Mouse (Mus musculus) neutrophil, adult 5-6 weeks (primary cell): Measurements from ENCODE around the gene Tab1. TPM values are rescaled to one million over a fixed set of nuclear protein-coding genes. Genes with fewer than 3 reads are reported as not detected.

Experiments
- ATAC-seq: fragments of 151-379, 151-347 bp; 2 replicates; pipeline ENCODE4 v1.8.0; 2017; ENCODE audit warnings: mild to moderate bottlenecking, moderate TSS enrichment; ENCODE audit not compliant: insufficient number of reproducible peaks, poor library complexity, low FRiP score, severe bottlenecking; ENCODE audit errors: extremely low read depth
- total RNA-seq: library from RNA; stranded (forward); fragments of 200-1000 nt; gene quantifications from 2 replicates; pipeline ENCODE4 v1.2.3, GENCODE M21; 2017

Gene Tab1
- total RNA-seq, 1 experiment from 2014 or later, result 19.8 TPM

GRCm38 (mm10) chr15:80158001-80158706, 25.2 kb downstream of the Tab1 start:
- ATAC-seq, result no peak

DNA sequence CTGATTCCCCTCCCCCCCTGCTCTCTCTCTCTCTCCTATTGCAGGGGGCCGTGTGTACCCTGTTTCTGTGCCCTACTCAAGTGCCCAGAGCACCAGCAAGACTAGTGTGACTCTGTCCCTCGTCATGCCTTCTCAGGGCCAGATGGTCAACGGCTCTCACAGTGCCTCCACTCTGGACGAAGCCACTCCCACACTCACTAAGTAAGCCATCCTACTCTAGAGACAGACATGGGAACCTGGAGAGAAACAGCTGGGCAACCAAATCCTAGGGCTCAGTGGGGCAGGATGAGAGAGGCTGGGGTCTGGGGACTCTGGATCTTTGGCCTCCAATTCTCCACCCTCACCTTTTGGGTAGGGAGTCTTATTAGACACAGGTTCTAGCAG, 25.8 kb downstream of the Tab1 start:
- ATAC-seq, result no peak

DNA sequence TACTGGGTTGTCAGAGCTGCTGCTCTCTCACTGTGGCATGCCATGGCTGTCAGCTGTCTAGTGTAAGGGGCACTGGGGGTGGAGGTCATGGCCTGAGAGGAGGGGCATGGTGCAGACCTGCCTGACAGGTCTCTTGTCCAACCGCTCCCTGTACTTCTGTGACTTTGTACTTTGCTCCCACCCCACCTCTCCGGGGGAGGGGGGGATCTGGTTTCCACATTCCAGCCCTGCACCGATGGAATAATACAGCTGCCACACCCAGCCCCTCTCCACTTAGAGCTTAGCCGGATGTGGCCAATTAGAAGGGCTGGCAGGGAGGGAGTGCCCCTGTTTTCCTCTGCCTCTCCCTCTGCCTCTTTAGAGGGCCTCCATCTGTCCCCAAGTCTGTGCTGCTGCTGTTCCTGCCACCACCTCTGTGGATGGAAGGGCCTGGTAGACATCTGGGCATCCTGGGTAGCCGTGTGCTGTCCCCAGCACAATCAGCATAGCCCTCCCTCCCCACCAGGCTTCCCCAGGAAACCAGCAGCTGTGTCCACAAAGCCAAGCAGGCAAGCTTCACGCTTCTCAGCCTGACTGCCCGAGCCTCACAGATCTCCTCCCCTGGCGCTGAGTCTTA, 26.5 kb downstream of the Tab1 start:
- no peak for ATAC-seq

- no peak for ATAC-seq
Observed at GRCm38 (mm10) chr15:80160223-80160622, 27.3 kb downstream of the Tab1 start.

GRCm38 (mm10) chr15:80160726-80161125, 27.8 kb downstream of the Tab1 start:
- no peak for ATAC-seq

DNA sequence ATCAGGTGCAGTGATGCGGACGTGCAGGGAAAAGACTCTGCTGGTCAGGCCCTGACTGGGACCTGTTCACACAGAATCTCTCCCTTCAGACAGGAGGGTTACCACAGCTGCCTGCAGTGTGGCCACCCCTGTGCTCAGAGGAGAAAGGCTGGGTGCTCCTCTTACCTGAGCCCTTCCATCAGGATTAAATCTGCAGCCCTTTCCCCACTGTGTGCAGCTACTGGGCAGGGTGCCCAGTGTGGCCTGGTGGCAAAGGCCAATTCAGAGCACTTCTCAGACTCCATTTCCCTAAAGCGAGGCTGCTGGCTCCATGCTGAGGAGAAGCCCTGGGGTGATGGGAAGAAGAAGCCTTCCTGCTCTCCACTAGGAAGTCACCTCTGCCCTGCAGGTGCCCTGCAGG, 28.3 kb downstream of the Tab1 start:
- ATAC-seq, result no peak

DNA sequence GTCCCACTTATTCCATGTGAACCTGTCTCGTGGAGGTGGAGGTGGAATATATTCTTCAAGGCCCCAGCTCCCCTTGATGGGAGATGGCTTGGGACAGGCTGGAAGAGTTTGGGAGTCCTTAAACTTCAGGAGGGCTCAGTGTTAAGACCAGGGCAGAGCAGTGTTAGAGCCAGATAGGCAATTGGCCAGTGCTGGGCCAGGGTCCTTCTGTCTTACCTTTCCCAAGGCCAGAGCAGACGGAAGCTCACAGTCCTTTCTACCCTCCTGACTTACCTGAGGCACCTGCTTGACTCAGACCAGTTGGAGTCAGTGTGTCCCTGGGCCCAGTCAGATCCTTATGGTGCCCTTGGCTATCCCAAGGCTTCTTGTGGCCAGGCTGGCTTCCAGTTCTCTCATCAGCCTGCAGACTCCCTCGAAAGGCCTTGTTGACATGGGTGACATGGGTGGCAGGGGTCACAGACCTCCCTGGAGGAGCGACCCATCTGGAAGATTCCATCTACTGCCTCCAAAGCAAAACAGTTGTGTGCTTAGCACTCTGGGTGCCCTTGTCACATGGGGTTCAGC, 29.6 kb downstream of the Tab1 start:
- ATAC-seq, result no peak

DNA sequence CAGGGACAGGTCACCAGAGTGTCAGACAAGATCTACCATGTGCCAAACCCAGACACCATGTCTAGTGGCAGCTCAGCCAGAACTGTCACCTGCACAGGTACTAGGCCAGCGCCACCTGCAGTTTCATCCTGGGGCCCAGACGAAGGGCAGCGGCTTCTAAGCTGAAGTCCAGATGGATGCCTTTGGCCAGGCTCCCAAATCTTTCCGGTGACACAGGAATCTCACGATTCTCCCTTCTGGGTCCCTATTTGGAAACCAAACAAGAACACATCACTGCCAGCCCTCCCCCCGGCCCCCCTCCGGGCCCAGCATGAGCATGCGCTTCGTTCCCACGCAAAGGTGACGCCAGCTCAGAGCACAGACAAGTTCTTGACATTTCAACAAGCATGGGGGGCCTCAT, 30.3 kb downstream of the Tab1 start:
- ATAC-seq, result no peak

DNA sequence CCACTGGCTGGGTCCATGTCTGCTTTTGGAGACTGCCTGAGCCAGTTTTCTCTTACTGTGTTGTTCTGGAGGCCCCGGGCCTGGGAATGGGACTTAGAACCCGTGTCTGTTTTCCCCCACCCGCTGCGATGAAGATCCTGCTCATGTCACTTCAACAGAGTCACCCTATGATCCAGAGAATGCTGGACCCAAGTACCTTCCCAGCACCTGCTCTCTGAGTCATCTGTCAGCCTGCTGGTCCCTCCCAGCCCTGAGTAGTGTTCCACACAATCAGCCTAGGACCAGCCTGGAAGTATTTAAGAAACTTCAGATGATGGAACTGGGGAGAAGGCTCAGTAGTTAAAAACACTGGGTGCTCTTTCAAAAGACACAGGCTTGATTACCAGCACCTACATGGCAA, 30.8 kb downstream of the Tab1 start:
- no peak for ATAC-seq

DNA sequence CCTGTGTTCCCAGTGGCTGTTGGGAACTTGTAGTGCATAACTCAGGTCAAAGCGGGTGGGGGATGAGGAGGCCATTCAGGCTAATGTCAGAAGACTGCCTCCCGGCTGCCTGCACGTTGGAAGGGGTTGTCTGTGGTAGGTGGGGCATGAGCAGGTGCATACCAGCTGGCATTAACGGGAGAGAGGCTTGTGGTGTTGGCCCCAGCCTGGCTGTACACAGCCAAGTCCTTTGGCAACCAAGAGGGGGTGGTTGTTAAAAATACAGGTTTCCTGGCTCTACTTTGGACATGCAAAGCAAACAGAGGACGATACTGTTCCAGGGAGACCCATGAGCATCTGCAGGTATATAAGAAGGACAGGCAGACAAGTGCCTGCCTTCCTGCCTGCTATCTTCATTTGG, 32.5 kb downstream of the Tab1 start:
- no peak for ATAC-seq

DNA sequence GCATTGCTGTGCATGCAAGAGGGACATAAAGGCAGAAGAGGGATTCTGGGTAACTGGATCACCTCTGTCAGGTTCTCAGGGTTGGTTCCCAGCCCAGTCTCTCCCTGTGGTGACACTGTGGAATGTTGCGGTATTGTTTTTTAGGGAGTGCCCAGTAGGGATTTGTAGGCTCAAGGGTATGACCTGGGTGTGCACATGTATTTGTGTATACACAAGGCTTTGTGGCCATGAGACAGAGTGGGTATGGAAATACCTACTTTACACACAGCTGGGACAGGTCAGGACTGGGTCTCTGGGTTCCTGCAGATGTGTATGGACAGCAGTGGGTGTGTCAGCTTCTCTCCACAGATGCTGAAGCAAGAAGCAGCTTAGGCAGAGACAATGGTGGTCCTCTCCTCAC, 36.6 kb downstream of the Tab1 start:
- no peak for ATAC-seq

DNA sequence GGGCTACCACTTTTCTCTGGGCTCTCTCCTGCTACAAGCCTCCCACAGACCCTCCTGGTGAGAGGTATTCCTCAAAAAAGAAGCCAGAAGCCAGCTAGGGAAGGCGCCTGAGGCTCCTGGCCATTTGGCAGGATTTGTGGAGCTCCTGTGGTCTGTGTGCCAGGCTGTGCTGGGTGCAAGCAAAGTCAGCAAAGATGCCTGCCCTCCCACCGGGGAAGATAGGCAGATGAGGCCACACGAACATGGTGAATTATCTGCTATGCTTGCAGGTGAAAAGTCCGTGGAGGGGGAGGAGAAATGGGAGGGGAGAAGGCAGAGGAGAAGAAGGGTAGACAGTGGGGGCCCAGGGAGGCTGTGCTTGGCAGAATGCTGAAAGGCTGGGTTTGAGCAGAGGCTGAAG, 37.4 kb downstream of the Tab1 start:
- no peak for ATAC-seq

GRCm38 (mm10) chr15:80171286-80171685, 38.4 kb downstream of the Tab1 start:
- ATAC-seq, result no peak

DNA sequence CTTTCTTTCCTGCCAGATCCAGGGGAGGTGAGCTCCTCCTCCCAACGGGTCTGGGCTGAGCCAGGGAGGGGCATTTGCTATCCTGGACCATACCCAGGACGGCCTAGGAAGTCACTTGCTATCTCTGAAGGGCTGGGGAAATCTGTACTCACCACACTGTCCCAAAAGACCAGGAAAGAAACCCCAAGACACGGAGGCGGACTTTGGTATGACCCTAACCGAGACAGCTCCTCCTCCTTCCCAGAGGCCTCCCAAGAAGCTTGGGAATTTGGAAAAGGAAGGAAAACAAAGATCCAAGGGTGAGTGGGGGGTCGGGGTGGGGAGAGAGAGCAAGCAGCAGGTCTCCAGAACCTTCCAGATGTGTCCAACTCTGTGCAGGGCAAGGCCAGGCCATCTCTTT, 38.9 kb downstream of the Tab1 start:
- ATAC-seq, result no peak

DNA sequence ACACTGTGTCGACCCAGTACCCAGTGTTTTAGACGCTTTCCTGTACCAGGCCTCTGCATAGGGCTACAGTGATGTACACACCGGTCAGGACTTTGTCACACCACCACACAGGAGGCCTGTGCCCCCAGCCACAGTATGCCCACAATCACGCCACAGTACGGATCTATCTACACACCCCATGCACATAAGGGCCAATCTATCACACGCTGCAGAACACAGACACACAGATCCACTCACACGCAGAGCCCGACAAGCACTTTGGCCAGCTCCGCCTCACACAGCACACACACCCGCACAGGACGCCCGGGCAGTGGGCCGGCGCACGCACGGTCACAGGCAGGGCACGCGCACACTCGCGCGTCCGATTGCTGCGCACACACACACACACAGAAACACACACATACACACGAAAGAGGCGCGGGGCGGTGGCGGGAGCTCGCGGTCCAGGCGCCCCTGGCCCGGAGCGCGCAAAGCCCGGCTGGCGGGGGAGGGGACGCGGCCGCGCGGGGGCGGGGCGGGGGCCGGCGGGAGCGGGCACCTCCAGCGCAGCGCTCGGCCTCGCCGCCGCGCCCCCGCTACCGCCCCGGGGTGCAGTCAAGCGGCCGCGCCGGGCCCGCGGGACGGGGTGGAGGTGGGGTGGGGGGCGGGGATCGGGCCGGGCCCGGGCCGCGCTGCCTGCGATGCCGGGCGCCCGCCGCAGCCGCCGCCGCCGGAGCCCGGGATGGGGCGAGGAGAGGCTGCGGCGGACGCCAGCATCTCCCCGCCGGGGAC, 40.3 kb downstream of the Tab1 start, which contains the start of gene Mgat3:
Gene Mgat3 (plus strand): TSS at position 721 of the 771 bp plus-strand sequence.
- no peak for ATAC-seq

DNA sequence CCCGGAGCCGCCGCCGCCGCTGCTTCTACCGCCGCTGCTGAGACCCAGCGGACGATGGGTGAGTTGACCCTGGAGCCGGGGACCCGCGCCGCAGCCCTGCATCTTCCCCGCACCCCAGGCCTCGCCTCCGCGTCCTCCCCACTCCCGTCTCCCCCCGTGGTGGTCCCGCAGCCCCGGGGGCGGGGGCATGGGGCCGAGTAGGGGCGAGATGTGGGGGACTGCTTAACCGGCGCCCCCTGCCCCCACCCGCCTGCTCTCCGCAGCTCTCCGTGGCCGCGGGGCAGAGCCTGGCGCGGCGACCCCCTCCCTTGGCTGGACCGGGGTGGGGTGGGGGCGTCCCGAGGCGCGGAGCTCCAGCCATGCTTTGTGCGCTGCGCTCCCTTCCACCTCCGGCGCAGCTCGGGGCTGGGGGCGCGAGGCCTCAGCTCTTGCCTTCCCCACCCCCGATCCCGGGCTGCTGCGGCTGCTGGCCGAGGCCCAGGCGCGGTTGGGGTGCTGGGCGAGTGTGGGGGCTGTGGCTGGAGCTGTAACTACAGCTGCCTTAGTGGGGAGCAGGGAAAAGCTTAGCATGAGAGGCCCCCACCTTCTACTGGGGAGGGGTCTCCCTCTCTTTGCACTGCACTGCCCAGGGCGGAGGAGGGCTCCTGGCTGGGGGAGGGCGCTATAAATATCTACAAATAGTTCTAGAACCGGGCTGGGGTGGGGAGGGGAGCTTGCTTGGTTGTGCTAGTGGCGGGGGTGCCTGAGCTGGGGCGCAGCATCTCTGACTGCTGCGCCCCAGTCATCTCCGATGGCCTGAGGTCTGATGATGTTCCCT, 41.1 kb downstream of the Tab1 start:
- no peak for ATAC-seq

- no peak for ATAC-seq
Observed at GRCm38 (mm10) chr15:80174598-80174875, 41.6 kb downstream of the Tab1 start.

DNA sequence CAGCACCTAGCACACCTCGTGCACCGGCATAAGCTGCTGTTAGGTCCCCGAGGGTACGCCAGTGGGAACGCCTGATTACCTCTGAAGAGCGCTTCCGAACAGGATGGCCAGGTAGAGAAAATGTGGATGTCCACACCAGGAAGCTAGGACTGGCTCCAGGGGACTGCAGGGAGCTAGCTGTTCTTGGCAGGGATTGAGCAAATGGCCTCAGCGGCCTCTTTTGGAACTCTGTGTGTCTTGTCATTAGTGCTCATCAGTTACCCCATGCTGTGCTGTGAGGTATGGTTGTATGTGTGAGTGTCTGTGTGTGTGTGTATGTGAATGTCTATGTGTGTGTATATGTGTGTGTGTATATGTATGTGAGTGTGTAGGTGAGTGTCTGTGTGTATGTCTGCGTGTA, 42.4 kb downstream of the Tab1 start:
- no peak for ATAC-seq

DNA sequence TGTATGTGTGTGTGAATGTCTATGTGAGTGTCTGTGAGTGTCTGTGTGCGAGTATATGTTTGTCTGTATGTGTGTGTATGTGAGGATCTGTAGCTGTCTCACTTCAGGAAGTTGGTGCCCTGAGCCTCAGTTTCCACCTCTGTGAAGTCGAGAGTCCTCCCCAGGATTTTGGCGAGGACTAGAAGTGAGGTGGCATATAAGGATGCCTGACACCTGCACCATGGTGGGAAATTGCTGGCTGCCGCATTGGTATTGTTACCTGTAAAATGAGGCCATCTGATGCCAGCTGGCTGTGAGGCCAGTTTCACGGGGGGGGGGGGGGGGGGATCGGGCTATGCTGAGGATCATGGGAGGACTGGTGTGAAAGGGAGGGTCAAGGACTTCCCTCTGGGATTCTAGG, 42.8 kb downstream of the Tab1 start:
- no peak for ATAC-seq
